Mouse (Mus musculus) midbrain, embryonic 13.5 days (tissue): Measurements from ENCODE around the gene Hook2. TPM values are rescaled to one million over a fixed set of nuclear protein-coding genes. Genes with fewer than 3 reads are reported as not detected.
A peak's percentile ranks its signal among the peaks of the same experiment; 100 is the strongest.

Experiments used
- ATAC-seq: fragments of 200-750 bp; cut with Nextera tagmentation; 2 replicates; pipeline ENCODE4 v1.8.0; 2017; ENCODE audit warnings: mild to moderate bottlenecking, moderate TSS enrichment, moderate library complexity
- H3K27ac ChIP-seq: fragments of 300-500 bp; sonication (generic); 2 replicates; pipeline ENCODE4 v1.5.1; 2015; ENCODE audit warnings: inconsistent platforms, mild to moderate bottlenecking, moderate library complexity
- H3K27me3 ChIP-seq: fragments of 300-500 bp; sonication (generic); 2 replicates; pipeline ENCODE4 v1.6.1; 2015; ENCODE audit warnings: mild to moderate bottlenecking, inconsistent platforms
- H3K36me3 ChIP-seq: fragments of 300-500 bp; sonication (generic); 2 replicates; pipeline ENCODE4 v1.6.1; 2015; ENCODE audit warnings: mild to moderate bottlenecking, inconsistent platforms
- H3K4me1 ChIP-seq: fragments of 300-500 bp; sonication (generic); replicated peaks from 2 replicates; pipeline ENCODE4 v1.6.1; 2015; ENCODE audit warnings: inconsistent platforms
- H3K4me2 ChIP-seq: fragments of 300-500 bp; sonication (generic); replicated peaks from 2 replicates; pipeline ENCODE4 v1.6.1; 2015; ENCODE audit warnings: moderate library complexity, mild to moderate bottlenecking, inconsistent platforms
- H3K4me3 ChIP-seq: fragments of 300-500 bp; sonication (generic); replicated peaks from 2 replicates; pipeline ENCODE4 v1.5.1; 2015; ENCODE audit warnings: mild to moderate bottlenecking, inconsistent platforms
- H3K9ac ChIP-seq: fragments of 300-500 bp; sonication (generic); replicated peaks from 2 replicates; pipeline ENCODE4 v1.6.1; 2015; ENCODE audit warnings: mild to moderate bottlenecking, inconsistent platforms
- H3K9me3 ChIP-seq: fragments of 300-500 bp; sonication (generic); 2 replicates; pipeline ENCODE4 v1.6.1; 2016; ENCODE audit warnings: mild to moderate bottlenecking, inconsistent platforms
- WGBS: fragments of 180-500 bp; shearing (Covaris S2); methylation state at CpG from one replicate; pipeline ENCODE4 v1.1.7; 2015; 5-methylcytosine and 5-hydroxymethylcytosine counted together
- polyA plus RNA-seq: library from polyadenylated mRNA; unstranded; fragments of >200 nt; fragmentation: Nextera tagmentation; extraction: Ambion mirVana; gene quantifications from 2 replicates; pipeline ENCODE4 v1.2.1, GENCODE M21; 2015

The Hook2 gene
- polyA plus RNA-seq, 1 experiment from 2014 or later, result 23.5 TPM

GRCm38 (mm10) chr8:84974543-84975142 is 15.8 kb upstream of the Hook2 start:
- no peak overlapping the region for H3K4me3 ChIP-seq
- peaks cover 71% of the 10 kb centered on the region for H3K4me1 ChIP-seq
- no peak overlapping the region for H3K27ac ChIP-seq
- H3K36me3 ChIP-seq, result peaks cover 44% of the 10 kb centered on the region
- no peak overlapping the region for H3K4me2 ChIP-seq
- no peak for ATAC-seq
- no peaks in the 10 kb centered on the region for H3K9me3 ChIP-seq
- no peak overlapping the region for H3K9ac ChIP-seq
- 84% methylated on average over 8 of the region's 8 CpGs for WGBS
- H3K27me3 ChIP-seq, result peaks cover 27% of the 10 kb centered on the region

- peak overlapping the region; percentile 53; the same call in 1 of the 2 replicates for H3K4me3 ChIP-seq
- no peak overlapping the region for H3K9ac ChIP-seq
- 0 out of 2 replicates have a peak overlapping the region, but pooled peaks have one; percentile 58 for H3K27ac ChIP-seq
- WGBS, result 43% methylated on average over 7 of the region's 7 CpGs
- no peaks in the 10 kb centered on the region for H3K9me3 ChIP-seq
- H3K4me1 ChIP-seq, result peaks cover 77% of the 10 kb centered on the region
- peaks cover 44% of the 10 kb centered on the region for H3K36me3 ChIP-seq
- no peak for ATAC-seq
- H3K27me3 ChIP-seq, result peaks cover 30% of the 10 kb centered on the region
- H3K4me2 ChIP-seq, result peak overlapping the region; percentile 95
Observed at GRCm38 (mm10) chr8:84975434-84975833, 15.0 kb upstream of the Hook2 start.

GRCm38 (mm10) chr8:84976031-84976762 is 14.2 kb upstream of the Hook2 start:
- peaks cover 77% of the 10 kb centered on the region for H3K4me1 ChIP-seq
- H3K27me3 ChIP-seq, result peaks cover 37% of the 10 kb centered on the region
- 1% methylated on average over 61 of the region's 61 CpGs for WGBS
- H3K9me3 ChIP-seq, result no peaks in the 10 kb centered on the region
- H3K36me3 ChIP-seq, result peaks cover 38% of the 10 kb centered on the region
- peak overlapping the region; percentile 95 for H3K4me2 ChIP-seq
- peak overlapping the region; percentile 67 for H3K9ac ChIP-seq
- peak; percentile 78 for ATAC-seq
- peak overlapping the region; percentile 53 for H3K4me3 ChIP-seq
- peak overlapping the region; percentile 58; the same call in 1 of the 2 replicates for H3K27ac ChIP-seq

GRCm38 (mm10) chr8:84976763-84977434 is 13.5 kb upstream of the Hook2 start:
- peak overlapping the region; percentile 53 for H3K4me3 ChIP-seq
- H3K36me3 ChIP-seq, result peaks cover 31% of the 10 kb centered on the region
- H3K4me2 ChIP-seq, result peak overlapping the region; percentile 95
- ATAC-seq, result no peak
- H3K9ac ChIP-seq, result peak overlapping the region; percentile 67
- H3K4me1 ChIP-seq, result peaks cover 77% of the 10 kb centered on the region
- H3K27me3 ChIP-seq, result peaks cover 38% of the 10 kb centered on the region
- WGBS, result 3% methylated on average over 25 of the region's 25 CpGs
- H3K9me3 ChIP-seq, result no peaks in the 10 kb centered on the region
- no peak overlapping the region; the same call in 1 of the 2 replicates for H3K27ac ChIP-seq

GRCm38 (mm10) chr8:84977435-84978247 is 12.8 kb upstream of the Hook2 start:
- 1% methylated on average over 70 of the region's 70 CpGs for WGBS
- Histone ChIP-seq H3K27ac (no peak overlapping the region; the same call in 1 of the 2 replicates), H3K9ac (peak overlapping the region; percentile 67), H3K4me2 (peak overlapping the region; percentile 95), H3K9me3 (no peaks in the 10 kb centered on the region), H3K4me3 (peak overlapping the region; percentile 53), H3K27me3 (peaks cover 46% of the 10 kb centered on the region), H3K4me1 (peaks cover 73% of the 10 kb centered on the region), H3K36me3 (peaks cover 25% of the 10 kb centered on the region)
- ATAC-seq, result no peak

- WGBS, result under 1% methylated on average over 63 of the region's 63 CpGs
- Histone ChIP-seq H3K27ac (peak within 1 kb of the TSS; percentile 35), H3K27me3 (peaks cover 48% of the 10 kb centered on the region), H3K4me2 (peak within 1 kb of the TSS; percentile 95), H3K36me3 (peaks cover 18% of the 10 kb centered on the region), H3K9ac (peak within 1 kb of the TSS; percentile 67), H3K9me3 (no peaks in the 10 kb centered on the region), H3K4me3 (peak within 1 kb of the TSS; percentile 53), H3K4me1 (peaks cover 73% of the 10 kb centered on the region)
- ATAC-seq, result peak; percentile 26
Observed at GRCm38 (mm10) chr8:84978248-84978940, 12.0 kb upstream of the Hook2 start, which contains the start of gene Junb. Gene Junb (minus strand): TSS chr8:84978718.

GRCm38 (mm10) chr8:84979599-84980421 is 10.6 kb upstream of the Hook2 start:
- Histone ChIP-seq H3K4me3 (peak overlapping the region; percentile 53), H3K9ac (peak overlapping the region; percentile 46; the same call in 1 of the 2 replicates), H3K4me1 (peaks cover 74% of the 10 kb centered on the region), H3K27me3 (peaks cover 57% of the 10 kb centered on the region), H3K9me3 (no peaks in the 10 kb centered on the region), H3K27ac (peak overlapping the region; percentile 35; the same call in 1 of the 2 replicates), H3K36me3 (peaks cover 5% of the 10 kb centered on the region; the same call in 1 of the 2 replicates), H3K4me2 (peak overlapping the region; percentile 95)
- peak; percentile 21 for ATAC-seq
- 3% methylated on average over 42 of the region's 42 CpGs for WGBS

- Histone ChIP-seq H3K27ac (peak overlapping the region; percentile 51; the same call in 1 of the 2 replicates), H3K9me3 (no peaks in the 10 kb centered on the region), H3K27me3 (peaks cover 60% of the 10 kb centered on the region), H3K9ac (peak overlapping the region; percentile 4; the same call in 1 of the 2 replicates), H3K4me2 (peak overlapping the region; percentile 95), H3K36me3 (no peaks in the 10 kb centered on the region), H3K4me3 (no peak overlapping the region), H3K4me1 (peaks cover 77% of the 10 kb centered on the region)
- WGBS, result 38% methylated on average over 11 of the region's 11 CpGs
- ATAC-seq, result no peak
Observed at GRCm38 (mm10) chr8:84980622-84981358, 9.6 kb upstream of the Hook2 start.

GRCm38 (mm10) chr8:84981644-84982498 is 8.5 kb upstream of the Hook2 start:
- no peak overlapping the region for H3K9ac ChIP-seq
- WGBS, result 85% methylated on average over 15 of the region's 15 CpGs
- H3K36me3 ChIP-seq, result no peaks in the 10 kb centered on the region
- peaks cover 63% of the 10 kb centered on the region for H3K27me3 ChIP-seq
- H3K9me3 ChIP-seq, result no peaks in the 10 kb centered on the region
- peaks cover 71% of the 10 kb centered on the region for H3K4me1 ChIP-seq
- no peak for ATAC-seq
- H3K4me2 ChIP-seq, result no peak overlapping the region
- peak overlapping the region; percentile 51; the same call in 1 of the 2 replicates for H3K27ac ChIP-seq
- H3K4me3 ChIP-seq, result no peak overlapping the region
